Mouse (Mus musculus) retina, adult 2 months (tissue): ENCODE results near the gene Abca4.
A peak's percentile ranks its signal among the peaks of the same experiment; 100 is the strongest.

Experiments used
- DNase-seq: peaks from one replicate; pipeline ENCODE4 v3.0.0-alpha.2; 2012; ENCODE audit warnings: low read depth, low spot score

The Abca4 gene

GRCm38 (mm10) chr3:122043799-122044547 is at the start of gene Abca4:
Gene Abca4 (plus strand): TSS chr3:122044443.
- peak; percentile 80 for DNase-seq

- no peak for DNase-seq
These were observed 49.1 kb upstream of the Abca4 start for GRCm38 (mm10) chr3:121995125-121995524.

GRCm38 (mm10) chr3:121999934-122000333 is 44.3 kb upstream of the Abca4 start:
- no peak for DNase-seq

GRCm38 (mm10) chr3:122001568-122001967 is 42.7 kb upstream of the Abca4 start:
- no peak for DNase-seq

GRCm38 (mm10) chr3:122009818-122010217 is 34.4 kb upstream of the Abca4 start:
- no peak for DNase-seq

- no peak for DNase-seq
These were observed 34.0 kb upstream of the Abca4 start for GRCm38 (mm10) chr3:122010292-122010691.

- no peak for DNase-seq
These were observed 31.8 kb upstream of the Abca4 start for GRCm38 (mm10) chr3:122012464-122012863.

- DNase-seq: no peak
These were observed 25.8 kb upstream of the Abca4 start for GRCm38 (mm10) chr3:122018421-122018820.

- no peak for DNase-seq
These were observed 25.1 kb upstream of the Abca4 start for GRCm38 (mm10) chr3:122019159-122019558.

GRCm38 (mm10) chr3:122021029-122021652 is 23.1 kb upstream of the Abca4 start:
- DNase-seq: no peak

GRCm38 (mm10) chr3:122022355-122022754 is 21.9 kb upstream of the Abca4 start:
- DNase-seq: no peak

GRCm38 (mm10) chr3:122026676-122027075 is 17.6 kb upstream of the Abca4 start:
- no peak for DNase-seq

- no peak for DNase-seq
These were observed 16.5 kb upstream of the Abca4 start for GRCm38 (mm10) chr3:122027776-122028175.

GRCm38 (mm10) chr3:122033248-122033837 is 10.9 kb upstream of the Abca4 start:
- no peak for DNase-seq

GRCm38 (mm10) chr3:122034240-122034639 is 10.0 kb upstream of the Abca4 start:
- no peak for DNase-seq

GRCm38 (mm10) chr3:122035092-122035491 is 9.2 kb upstream of the Abca4 start:
- DNase-seq: no peak

- DNase-seq: no peak
These were observed 3.7 kb upstream of the Abca4 start for GRCm38 (mm10) chr3:122040522-122040921.

GRCm38 (mm10) chr3:122043102-122043501 is 1.1 kb upstream of the Abca4 start:
- no peak for DNase-seq

- DNase-seq: no peak
These were observed 2.0 kb downstream of the Abca4 start for GRCm38 (mm10) chr3:122046187-122046620.

GRCm38 (mm10) chr3:122047402-122047801 is 3.2 kb downstream of the Abca4 start:
- DNase-seq: no peak

- DNase-seq: no peak
These were observed 3.9 kb downstream of the Abca4 start for GRCm38 (mm10) chr3:122047921-122048861.

GRCm38 (mm10) chr3:122049158-122049557 is 4.9 kb downstream of the Abca4 start:
- DNase-seq: no peak
